Mouse (Mus musculus) kidney, postnatal 4 days (tissue): ENCODE data around the gene Psph.
A peak's percentile ranks its signal among the peaks of the same experiment; 100 is the strongest.

Experiments used
- DNase-seq, 2 experiments: peaks; one replicate each; pipeline ENCODE4 v3.0.0; 2021; ENCODE audit warnings: mixed read lengths in 2 of 2

Psph gene

GRCm38 (mm10) chr5:129730344-129730743 lies 56.9 kb downstream of the Psph start:
- DNase-seq, result peak; percentile 24 to 46

DNA sequence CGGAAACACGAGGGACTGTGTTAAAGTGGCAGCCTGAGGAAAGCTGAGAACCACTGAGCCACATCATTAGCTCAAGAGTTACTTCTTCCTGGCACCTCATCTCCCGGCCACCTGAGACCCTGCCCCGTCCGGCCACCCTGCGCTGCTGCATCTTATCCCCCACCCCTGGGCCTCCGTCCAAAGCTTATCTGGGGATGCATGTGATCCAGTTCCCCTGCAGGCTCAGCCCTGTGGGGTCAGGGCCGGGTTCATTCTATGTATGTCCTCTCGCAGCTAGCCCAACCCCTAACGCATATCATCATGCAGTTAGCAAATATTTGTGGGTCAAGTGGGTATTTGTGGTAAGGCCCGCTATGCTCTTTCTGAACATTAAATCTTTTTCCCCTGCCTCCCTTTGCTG lies 58.0 kb downstream of the Psph start:
- peak; percentile 37 to 47 for DNase-seq

- no peak for DNase-seq
Observed at GRCm38 (mm10) chr5:129726784-129727183, 60.5 kb downstream of the Psph start.

DNA sequence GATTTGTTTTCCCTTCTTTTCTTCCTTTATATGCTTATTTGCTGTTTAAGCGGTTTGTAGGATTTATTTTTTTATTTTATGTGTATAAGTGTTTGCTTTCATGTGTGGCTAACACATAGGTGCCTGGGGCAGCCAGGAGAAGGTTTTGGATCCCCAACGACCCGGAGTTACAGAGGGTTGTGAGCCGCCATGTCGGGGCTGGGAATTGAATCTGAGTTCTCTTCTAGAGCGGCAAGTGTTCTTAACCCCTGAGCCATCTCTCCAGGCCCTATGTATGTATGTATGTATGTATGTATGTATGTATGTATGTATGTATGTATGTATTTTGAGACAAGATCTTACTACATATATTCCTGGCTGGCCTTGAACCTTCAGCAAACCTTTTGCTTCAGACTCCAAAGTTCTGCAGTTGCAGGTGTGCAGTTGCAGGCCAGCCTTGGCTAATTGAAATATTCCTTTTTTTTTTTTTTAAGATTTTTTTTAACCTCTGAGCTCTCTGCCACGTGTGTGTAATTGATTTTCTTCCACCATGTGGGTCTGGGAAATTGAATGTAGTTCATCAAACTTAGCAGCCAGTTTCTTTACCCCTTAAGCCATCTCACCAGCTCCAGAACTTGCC lies 61.4 kb downstream of the Psph start:
- peak; percentile 24 to 51 for DNase-seq

DNA sequence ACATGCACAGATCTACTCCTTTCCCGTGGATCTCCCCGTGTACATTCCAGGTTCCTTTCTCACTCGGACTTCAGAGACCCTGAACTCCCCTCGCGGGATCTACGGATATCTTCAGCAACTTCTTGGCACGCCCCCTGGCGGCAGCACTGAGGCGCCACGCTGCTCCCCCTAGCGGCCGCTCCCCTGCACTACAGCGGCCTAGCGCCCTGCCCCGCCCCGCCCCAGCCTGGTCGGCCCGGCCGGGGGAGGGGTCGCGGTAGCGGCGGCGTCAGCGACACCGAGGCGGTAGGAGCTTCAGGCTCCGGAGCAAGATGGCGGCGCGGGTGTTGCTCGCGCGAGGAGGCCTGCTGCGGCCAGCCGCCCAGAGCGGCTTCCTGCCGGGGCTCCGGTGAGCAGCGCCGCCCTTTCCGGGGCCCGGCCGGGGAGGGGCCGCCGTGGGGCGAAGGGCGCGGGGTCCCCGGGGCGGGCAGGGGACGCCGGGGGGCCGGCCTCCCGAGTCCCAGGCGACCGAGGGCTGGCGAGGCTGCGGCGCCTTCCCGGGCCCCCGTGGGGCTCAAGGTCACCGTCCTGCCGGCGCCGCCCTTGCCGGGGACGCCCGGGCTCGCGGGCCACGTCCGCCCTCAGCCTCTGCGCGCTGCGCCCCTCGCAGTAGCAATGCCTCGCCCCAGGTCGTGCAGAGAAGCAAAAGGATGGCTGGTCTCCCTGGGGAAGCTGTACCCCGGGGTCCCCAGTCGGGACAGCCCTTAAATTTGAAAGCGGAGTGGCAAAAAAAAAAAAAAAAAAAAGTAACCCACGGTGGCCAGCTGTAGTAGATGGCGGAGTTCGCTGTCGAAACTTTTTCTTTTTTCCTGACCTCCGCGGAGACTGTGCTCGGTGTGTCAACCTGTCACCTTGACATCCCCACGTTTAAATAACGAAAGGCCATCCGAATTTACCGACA lies 62.1 kb downstream of the Psph start, which contains the start of gene Nipsnap2:
Gene Nipsnap2 (plus strand): TSS at position 230 of the 940 bp plus-strand sequence.
- peak; percentile 91 to 95 for DNase-seq

DNA sequence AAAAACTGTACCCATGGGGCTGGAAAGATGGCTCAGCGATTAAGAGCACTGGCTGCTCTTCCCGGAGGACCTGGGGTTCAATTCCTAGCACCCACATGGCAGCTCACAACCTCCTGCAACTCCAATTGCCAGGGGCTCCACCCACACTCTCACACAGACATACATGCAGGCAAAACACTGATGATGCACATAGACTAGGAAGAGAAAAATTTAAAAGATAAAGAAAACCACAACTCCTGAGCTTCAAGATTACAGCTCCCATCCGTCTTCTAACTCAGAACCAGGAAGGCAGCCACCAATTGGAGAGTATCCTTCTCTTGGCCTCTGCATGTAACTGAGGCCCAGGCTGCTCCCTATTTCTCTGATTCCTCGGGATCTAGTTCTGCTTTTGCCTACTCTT lies 63.0 kb downstream of the Psph start:
- DNase-seq, result no peak

DNA sequence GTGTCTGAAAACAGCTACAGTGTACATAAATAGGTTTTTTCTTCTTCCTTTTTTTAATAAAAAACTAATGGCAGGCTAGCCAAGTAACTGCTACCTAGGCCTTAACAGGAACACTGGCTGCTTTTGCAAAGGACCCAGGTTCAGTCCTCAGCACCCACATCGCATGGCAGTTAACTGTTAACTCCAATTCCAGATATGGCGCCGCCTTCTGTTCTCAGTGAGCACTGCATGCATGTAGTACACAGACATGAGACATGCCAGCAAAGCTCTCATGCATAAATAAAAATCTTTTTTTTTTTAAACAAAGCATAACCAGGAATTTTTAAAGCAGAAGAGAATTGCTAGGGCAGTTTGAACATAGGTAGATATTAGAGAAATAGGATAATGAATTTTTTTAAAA lies 67.1 kb downstream of the Psph start:
- DNase-seq, result peak; percentile 14 to 28

DNA sequence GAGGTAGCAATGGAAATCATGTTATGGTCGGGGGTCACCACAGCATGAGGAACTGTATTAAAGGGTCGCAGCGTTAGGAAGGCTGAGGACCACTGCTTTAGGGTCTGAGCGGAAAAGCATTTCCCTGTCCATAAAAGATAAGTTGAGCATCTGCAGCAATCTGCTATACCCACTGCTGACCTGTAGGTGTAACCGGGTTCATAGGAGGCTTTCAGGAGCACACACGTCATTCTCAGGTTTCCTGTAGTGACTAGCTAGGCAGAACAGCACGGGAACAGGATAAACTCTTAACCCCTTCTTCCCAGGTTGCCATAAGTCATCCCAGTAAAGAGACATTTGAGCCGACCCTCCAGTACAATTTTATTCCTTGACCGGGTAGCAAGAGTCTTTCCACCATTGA lies 70.2 kb downstream of the Psph start:
- DNase-seq, result no peak
